Comparison of ENCODE assay signal across 8 mouse cellular contexts in the genomic region with DNA sequence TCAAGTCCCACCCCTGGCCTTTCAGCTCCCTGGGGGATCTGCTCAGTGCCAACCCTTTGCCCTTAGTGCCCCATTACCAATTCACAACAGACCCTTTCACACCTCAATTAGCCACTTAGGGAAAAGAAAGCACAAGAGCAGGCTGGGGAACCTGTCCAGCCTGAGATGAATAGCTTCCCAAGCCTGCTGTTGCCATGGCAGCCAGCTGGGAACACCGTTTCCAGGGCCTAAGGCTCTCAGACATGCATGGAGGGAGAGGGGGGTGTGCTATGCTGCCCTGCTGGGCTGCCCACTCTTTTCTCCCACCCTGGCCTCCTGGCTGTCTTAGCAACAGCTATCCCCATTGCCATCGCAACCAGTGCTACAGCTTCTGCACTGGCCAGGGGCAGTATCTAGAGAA. TPM values are rescaled to one million over a fixed set of nuclear protein-coding genes. Genes with fewer than 3 reads are reported as not detected.
DNase-seq lines count a peak whose midpoint lies in the region; ATAC-seq and TF ChIP-seq lines count a peak whose summit lies in the region.

No protein-coding gene starts in this region.

- no peak overlapping the region for H3K27ac ChIP-seq in heart, embryonic 15.5 days
- H3K27ac ChIP-seq in heart, adult 2 months: no peak overlapping the region
- H3K27ac ChIP-seq in forebrain, embryonic 14.5 days (ENCODE audit: low read depth, low read length): peak overlapping the region; percentile 62
- no peak overlapping the region for H3K27ac ChIP-seq in kidney, embryonic 16.5 days (ENCODE audit: low read length)
- H3K27ac ChIP-seq in midbrain, embryonic 10.5 days (replicated peaks): peak overlapping the region; percentile 71
- H3K27ac ChIP-seq in stomach, postnatal 0 days (replicated peaks): no peak overlapping the region

- intact Hi-C loops in heart, adult 2 months (cut with DNase I): no loop called here

- no peak for TF ChIP-seq CTCF in heart, adult 2 months (IDR thresholded peaks at IDR 0.05)
- TF ChIP-seq CTCF in stomach, postnatal 0 days (IDR thresholded peaks at IDR 0.05; ENCODE audit: low read depth): no peak

- no peak for TF ChIP-seq POLR2A in heart, adult 2 months (IDR thresholded peaks at IDR 0.05; ENCODE audit: insufficient read depth, low read depth, low read length)

- DNase-seq in heart, adult 2 months: no peak
- DNase-seq in forebrain, embryonic 14.5 days (ENCODE audit: low spot score): peak; percentile 97
- DNase-seq in midbrain, embryonic 10.5 days (ENCODE audit: low spot score): peak; percentile 91
- peak; percentile 26 for DNase-seq in stomach, postnatal 0 days (ENCODE audit: low spot score)
- DNase-seq in heart, adult 18-20 months: no peak
- no peak for DNase-seq in urinary bladder, postnatal 14 days (ENCODE audit: low spot score)

- no peak overlapping the region for H3K4me3 ChIP-seq in heart, embryonic 15.5 days
- no peak overlapping the region for H3K4me3 ChIP-seq in heart, adult 2 months
- no peak overlapping the region for H3K4me3 ChIP-seq in forebrain, embryonic 14.5 days (ENCODE audit: low read depth, low read length)
- H3K4me3 ChIP-seq in kidney, embryonic 16.5 days (ENCODE audit: low read length): no peak overlapping the region
- peak overlapping the region; percentile 7; the same call in 1 of the 2 replicates for H3K4me3 ChIP-seq in midbrain, embryonic 10.5 days
- no peak overlapping the region for H3K4me3 ChIP-seq in stomach, postnatal 0 days (ENCODE audit: low read depth, low read length)

- no peak overlapping the region for H3K9ac ChIP-seq in heart, embryonic 15.5 days
- H3K9ac ChIP-seq in heart, adult 2 months (ENCODE audit: low read depth, low read length): no peak overlapping the region
- H3K9ac ChIP-seq in forebrain, embryonic 14.5 days (ENCODE audit: low read length): no peak overlapping the region
- H3K9ac ChIP-seq in kidney, embryonic 16.5 days (replicated peaks; ENCODE audit: low read length): no peak overlapping the region
- no peak overlapping the region for H3K9ac ChIP-seq in stomach, postnatal 0 days (ENCODE audit: low read length)

- TF ChIP-seq EP300 in heart, adult 2 months (IDR thresholded peaks at IDR 0.05; ENCODE audit: insufficient read depth, low read depth, low read length): no peak
- TF ChIP-seq EP300 in stomach, postnatal 0 days (optimal IDR thresholded peaks at IDR 0.05): no peak

- H3K9me3 ChIP-seq in heart, embryonic 15.5 days (replicated peaks): no peaks in the 10 kb centered on the region
- H3K9me3 ChIP-seq in forebrain, embryonic 14.5 days (replicated peaks; ENCODE audit: control insufficient read depth, low read length): no peaks in the 10 kb centered on the region
- H3K9me3 ChIP-seq in kidney, embryonic 16.5 days (ENCODE audit: low read length): no peaks in the 10 kb centered on the region
- H3K9me3 ChIP-seq in midbrain, embryonic 10.5 days (replicated peaks): 0 out of 2 replicates have a peak, but pooled peaks cover 5% of the 10 kb centered on the region
- H3K9me3 ChIP-seq in stomach, postnatal 0 days (ENCODE audit: control insufficient read depth, low read length): no peaks in the 10 kb centered on the region

- no peak overlapping the region for H3K4me2 ChIP-seq in heart, embryonic 15.5 days
- H3K4me2 ChIP-seq in forebrain, embryonic 14.5 days (ENCODE audit: low read length): no peak overlapping the region
- H3K4me2 ChIP-seq in kidney, embryonic 16.5 days (replicated peaks; ENCODE audit: low read depth, low read length): no peak overlapping the region
- no peak overlapping the region for H3K4me2 ChIP-seq in stomach, postnatal 0 days (replicated peaks; ENCODE audit: low read depth)

- H3K79me2 ChIP-seq in heart, adult 2 months (replicated peaks; ENCODE audit: control insufficient read depth, insufficient read depth, low read length): no peaks in the 10 kb centered on the region

- no peaks in the 10 kb centered on the region for H3K27me3 ChIP-seq in heart, embryonic 15.5 days
- no peaks in the 10 kb centered on the region for H3K27me3 ChIP-seq in heart, adult 2 months (ENCODE audit: control insufficient read depth, insufficient read depth, low read length)
- H3K27me3 ChIP-seq in forebrain, embryonic 14.5 days (replicated peaks; ENCODE audit: control insufficient read depth, insufficient read depth, low read length): no peaks in the 10 kb centered on the region
- H3K27me3 ChIP-seq in kidney, embryonic 16.5 days (ENCODE audit: insufficient read depth, low read length): no peaks in the 10 kb centered on the region
- H3K27me3 ChIP-seq in midbrain, embryonic 10.5 days (ENCODE audit: low read depth, poor library complexity, severe bottlenecking): 0 out of 2 replicates have a peak, but pooled peaks cover 20% of the 10 kb centered on the region
- H3K27me3 ChIP-seq in stomach, postnatal 0 days (ENCODE audit: control insufficient read depth, insufficient read depth, low read length): no peaks in the 10 kb centered on the region

- ATAC-seq in heart, embryonic 15.5 days (replicated peaks; ENCODE audit: insufficient number of reproducible peaks, insufficient read depth, low FRiP score, low read depth): peak; percentile 57; the same call in 1 of the 2 replicates
- ATAC-seq in forebrain, embryonic 14.5 days: peak; percentile 97
- ATAC-seq in kidney, embryonic 16.5 days (ENCODE audit: low FRiP score, low TSS enrichment): peak; percentile 97
- peak; percentile 70 for ATAC-seq in stomach, postnatal 0 days (ENCODE audit: low FRiP score, low TSS enrichment)

- WGBS in heart, embryonic 15.5 days: 36% methylated on average over 2 of the region's 2 CpGs
- 61% methylated on average over 2 of the region's 2 CpGs for WGBS in heart, adult 2 months
- 0% methylated on average over 2 of the region's 2 CpGs for WGBS in forebrain, embryonic 14.5 days
- WGBS in kidney, embryonic 16.5 days: 20% methylated on average over 2 of the region's 2 CpGs
- WGBS in midbrain, embryonic 10.5 days: 3% methylated on average over 2 of the region's 2 CpGs
- 15% methylated on average over 2 of the region's 2 CpGs for WGBS in stomach, postnatal 0 days

- no peaks in the 10 kb centered on the region for H3K4me1 ChIP-seq in heart, embryonic 15.5 days (replicated peaks)
- H3K4me1 ChIP-seq in heart, adult 2 months (ENCODE audit: control insufficient read depth, insufficient read depth, low read length): no peaks in the 10 kb centered on the region
- peaks cover 24% of the 10 kb centered on the region for H3K4me1 ChIP-seq in forebrain, embryonic 14.5 days (ENCODE audit: control insufficient read depth, insufficient read depth, low read length)
- peaks cover 5% of the 10 kb centered on the region; the same call in 1 of the 2 replicates for H3K4me1 ChIP-seq in kidney, embryonic 16.5 days (ENCODE audit: insufficient read depth, low read length)
- peaks cover 33% of the 10 kb centered on the region for H3K4me1 ChIP-seq in midbrain, embryonic 10.5 days
- no peaks in the 10 kb centered on the region for H3K4me1 ChIP-seq in stomach, postnatal 0 days (replicated peaks; ENCODE audit: control insufficient read depth, insufficient read depth)

- no peaks in the 10 kb centered on the region for H3K36me3 ChIP-seq in heart, embryonic 15.5 days
- no peaks in the 10 kb centered on the region for H3K36me3 ChIP-seq in heart, adult 2 months (ENCODE audit: control insufficient read depth, insufficient read depth, low read length)
- H3K36me3 ChIP-seq in forebrain, embryonic 14.5 days (ENCODE audit: control insufficient read depth, insufficient read depth, low read length): no peaks in the 10 kb centered on the region
- H3K36me3 ChIP-seq in kidney, embryonic 16.5 days (ENCODE audit: insufficient read depth, low read length): no peaks in the 10 kb centered on the region
- H3K36me3 ChIP-seq in midbrain, embryonic 10.5 days: no peaks in the 10 kb centered on the region
- H3K36me3 ChIP-seq in stomach, postnatal 0 days (ENCODE audit: control insufficient read depth, insufficient read depth, low read length): no peaks in the 10 kb centered on the region

RNA-seq across cellular contexts. Expression of a gene that starts 47.9 kb away (rescaled TPM):
- 41.9 and 44.6 TPM in 2 replicates for polyA plus RNA-seq in heart, embryonic 15.5 days (2015; fragmentation: Nextera tagmentation; extraction: Ambion mirVana)
- total RNA-seq in heart, adult 2 months (2021): 10 to 100 TPM; 14.1 to 14.2 TPM
- polyA plus RNA-seq in heart, adult 2 months (2012; rRNA removed): 18.9 and 30.5 TPM in 2 replicates
- polyA plus RNA-seq in forebrain, embryonic 14.5 days (2014; fragmentation: Nextera tagmentation; extraction: Ambion mirVana): 66.6 and 72.1 TPM in 2 replicates
- polyA plus RNA-seq in kidney, embryonic 16.5 days (2015; fragmentation: Nextera tagmentation; extraction: Ambion mirVana): 81.5 TPM in 2 replicates
- 146 and 147 TPM in 2 replicates for polyA plus RNA-seq in midbrain, embryonic 10.5 days (2016; fragmentation: Nextera tagmentation; extraction: Ambion mirVana)
- 28.8 and 30.8 TPM in 2 replicates for polyA plus RNA-seq in stomach, postnatal 0 days (2015; fragmentation: Nextera tagmentation; extraction: Ambion mirVana)
- 10 to 100 TPM; 12.4 to 13.9 TPM for total RNA-seq in heart, adult 18-20 months (2021)

Comparison
In these comparisons a context has a peak if more than half of its experiments do, and no peak if none do; other contexts are left out.
1. H3K27ac ChIP-seq: peak in forebrain, embryonic 14.5 days (single experiment) and midbrain, embryonic 10.5 days (single experiment); none in heart, embryonic 15.5 days (single experiment), heart, adult 2 months (single experiment), kidney, embryonic 16.5 days (single experiment) and stomach, postnatal 0 days (single experiment).
2. DNase-seq: peak in forebrain, embryonic 14.5 days (single experiment), midbrain, embryonic 10.5 days (single experiment) and stomach, postnatal 0 days (single experiment); none in heart, adult 2 months (0 of 2), heart, adult 18-20 months (0 of 2) and urinary bladder, postnatal 14 days (single experiment).
3. Peak in every context shown above with its lines, with median percentiles within 50 percentile points of each other: ATAC-seq.